Mouse (Mus musculus) hindbrain, embryonic 10.5 days (tissue): ENCODE results near the gene Wwox. TPM values are rescaled to one million over a fixed set of nuclear protein-coding genes. Genes with fewer than 3 reads are reported as not detected.

Experiments used
- DNase-seq: peaks from one replicate; pipeline ENCODE4 v3.0.0-alpha.2; 2017; ENCODE audit warnings: low spot score
- H3K27ac ChIP-seq: fragments of 300-500 bp; sonication (generic); 2 replicates; pipeline ENCODE4 v1.5.1; 2016; ENCODE audit warnings: mild to moderate bottlenecking, moderate library complexity
- H3K27me3 ChIP-seq: fragments of 300-500 bp; sonication (generic); 2 replicates; pipeline ENCODE4 v1.6.1; 2016; ENCODE audit warnings: mild to moderate bottlenecking; ENCODE audit not compliant: poor library complexity, insufficient read depth, severe bottlenecking
- H3K36me3 ChIP-seq: fragments of 300-500 bp; sonication (generic); 2 replicates; pipeline ENCODE4 v1.6.1; 2016; ENCODE audit warnings: mild to moderate bottlenecking, moderate library complexity
- H3K4me1 ChIP-seq: fragments of 300-500 bp; sonication (generic); replicated peaks from 2 replicates; pipeline ENCODE4 v1.6.1; 2016; ENCODE audit warnings: mild to moderate bottlenecking
- H3K4me3 ChIP-seq: fragments of 300-500 bp; sonication (generic); 2 replicates; pipeline ENCODE4 v1.5.1; 2016; ENCODE audit warnings: mild to moderate bottlenecking, moderate library complexity
- H3K9me3 ChIP-seq: fragments of 300-500 bp; sonication (generic); 2 replicates; pipeline ENCODE4 v1.6.1; 2016; ENCODE audit warnings: mild to moderate bottlenecking, moderate library complexity
- WGBS: fragments of 180-500 bp; shearing (Covaris S2); methylation state at CpG from one replicate; pipeline ENCODE4 v1.1.7; 2016; 5-methylcytosine and 5-hydroxymethylcytosine counted together
- polyA plus RNA-seq: library from polyadenylated mRNA; unstranded; fragments of >200 nt; fragmentation: Nextera tagmentation; extraction: Ambion mirVana; gene quantifications from 2 replicates; pipeline ENCODE4 v1.2.1, GENCODE M21; 2016

Wwox gene
- polyA plus RNA-seq, 1 experiment from 2014 or later: 12.5 TPM

DNA sequence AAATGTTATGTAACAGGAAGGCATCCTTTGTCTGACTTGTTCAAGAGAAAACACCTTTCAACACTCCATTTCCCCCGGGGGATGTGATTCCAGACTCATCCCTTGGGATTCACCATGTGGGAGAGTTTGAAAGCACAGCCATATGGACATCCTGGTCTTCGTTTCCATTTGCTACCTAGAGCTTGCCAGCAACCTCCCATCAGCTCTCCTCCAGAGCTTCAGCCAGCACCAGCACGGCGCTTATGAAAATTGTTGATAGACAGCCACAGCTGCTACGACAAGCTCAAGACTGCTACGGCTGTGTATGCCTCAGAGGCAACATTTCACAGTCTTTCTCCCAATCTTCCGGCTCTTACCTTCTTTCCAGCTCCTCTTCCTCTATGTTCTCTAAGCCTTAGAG lies 484.2 kb downstream of the Wwox start:
- Histone ChIP-seq H3K36me3 (no peaks in the 10 kb centered on the region), H3K9me3 (no peaks in the 10 kb centered on the region), H3K27me3 (peaks cover 22% of the 10 kb centered on the region; the same call in 1 of the 2 replicates), H3K4me1 (peaks cover 16% of the 10 kb centered on the region), H3K4me3 (no peak overlapping the region), H3K27ac (no peak overlapping the region)
- WGBS: 81% methylated on average over 7 of the region's 7 CpGs
- DNase-seq: no peak

DNA sequence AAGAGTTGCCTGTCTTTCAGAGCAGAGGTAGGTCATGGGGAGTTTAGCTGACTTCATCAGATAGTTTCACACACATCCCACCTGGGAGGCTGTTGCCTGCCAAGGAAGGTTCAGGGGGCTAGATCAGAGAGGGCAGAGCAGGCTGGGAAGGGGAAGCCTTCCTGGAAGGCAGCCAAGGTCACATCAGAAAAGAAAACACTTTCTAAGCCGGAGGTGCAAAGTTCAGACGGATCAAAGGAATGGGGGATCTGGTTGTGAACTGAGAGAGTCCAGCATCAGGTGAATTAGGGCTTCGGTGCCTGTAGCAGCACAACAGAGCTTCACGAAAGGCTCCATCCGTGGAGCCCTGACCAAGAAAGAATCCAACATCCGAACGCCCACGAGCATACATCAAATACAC lies 488.0 kb downstream of the Wwox start:
- Histone ChIP-seq H3K4me3 (no peak overlapping the region), H3K4me1 (peaks cover 38% of the 10 kb centered on the region), H3K9me3 (no peaks in the 10 kb centered on the region), H3K27ac (no peak overlapping the region), H3K27me3 (peaks cover 40% of the 10 kb centered on the region), H3K36me3 (no peaks in the 10 kb centered on the region)
- WGBS: 77% methylated on average over 8 of the region's 8 CpGs
- DNase-seq: no peak

DNA sequence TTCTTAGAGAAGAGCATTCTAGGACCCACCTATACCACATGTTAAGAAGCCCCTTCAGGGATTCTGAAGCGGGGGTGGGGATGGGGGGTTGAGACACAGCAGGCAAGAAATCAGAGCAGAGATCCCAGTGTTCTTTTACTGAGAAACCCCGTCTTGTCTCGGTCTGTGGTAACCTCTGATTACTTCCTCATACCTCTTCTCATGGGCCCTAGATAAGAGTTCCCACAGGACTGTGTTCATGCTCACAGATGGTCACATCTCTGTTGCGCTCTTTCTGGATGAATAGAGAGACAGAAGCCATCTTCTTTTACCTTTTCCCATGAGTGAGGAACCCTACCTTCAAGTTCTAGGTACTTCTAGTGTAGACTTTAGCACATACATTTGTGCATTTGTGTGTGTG lies 488.5 kb downstream of the Wwox start:
- 83% methylated on average over 4 of the region's 4 CpGs for WGBS
- H3K4me1 ChIP-seq: peaks cover 43% of the 10 kb centered on the region

DNA sequence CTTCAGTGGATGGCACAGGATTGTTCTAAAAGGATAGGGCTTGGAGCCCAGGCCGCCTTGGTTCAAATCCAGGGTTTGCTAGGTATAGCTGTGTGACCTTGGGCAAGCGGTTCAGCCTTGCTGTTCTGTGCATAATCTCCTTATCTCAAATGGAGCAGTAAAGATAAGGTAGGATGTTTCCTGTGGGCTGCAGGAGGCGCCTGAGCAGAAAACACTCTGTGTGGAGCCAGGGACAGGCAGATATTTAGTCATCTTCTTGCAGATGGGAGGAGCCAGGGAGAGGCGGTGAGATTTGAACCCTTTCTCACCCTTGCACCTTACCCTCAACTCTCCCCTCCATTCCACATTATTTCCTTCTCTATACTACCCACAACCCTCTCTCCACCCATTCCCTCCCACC lies 490.1 kb downstream of the Wwox start:
- Histone ChIP-seq H3K36me3 (no peaks in the 10 kb centered on the region), H3K4me1 (peaks cover 39% of the 10 kb centered on the region), H3K9me3 (no peaks in the 10 kb centered on the region), H3K27me3 (peaks cover 26% of the 10 kb centered on the region), H3K27ac (no peak overlapping the region), H3K4me3 (no peak overlapping the region)
- 88% methylated on average over 4 of the region's 4 CpGs for WGBS
- DNase-seq: no peak

More for the DNA sequence above, 488.5 kb downstream of the Wwox start:
- Histone ChIP-seq H3K9me3 (no peaks in the 10 kb centered on the region), H3K36me3 (no peaks in the 10 kb centered on the region), H3K4me3 (no peak overlapping the region), H3K27ac (no peak overlapping the region), H3K27me3 (peaks cover 40% of the 10 kb centered on the region)
- no peak for DNase-seq

DNA sequence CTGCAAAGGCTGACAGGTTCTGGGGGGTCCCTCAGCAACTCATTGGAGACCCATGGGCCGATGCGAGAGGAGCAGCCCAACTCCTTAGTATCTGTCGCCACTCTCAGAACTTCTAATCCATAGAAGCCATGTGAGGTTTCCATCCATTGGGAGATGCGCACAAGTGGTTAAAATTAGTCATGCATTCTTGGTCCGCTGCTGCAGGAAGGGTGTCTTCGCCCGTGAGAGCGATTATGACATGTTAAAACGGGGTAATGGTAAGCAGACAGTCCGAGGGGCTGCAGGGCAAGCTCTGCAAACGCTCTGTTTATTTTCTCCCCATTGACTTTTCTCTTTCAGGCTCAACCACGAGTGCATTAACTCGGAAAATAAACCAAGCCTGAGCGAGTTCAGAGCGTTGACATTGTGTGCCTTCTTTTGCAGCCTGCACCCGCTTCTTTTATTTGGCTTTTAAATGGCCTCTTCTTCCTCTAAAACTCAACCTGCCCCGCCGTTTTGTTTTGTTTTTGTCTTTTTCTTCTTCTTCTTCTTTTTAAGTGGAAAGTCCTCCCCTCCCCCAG lies 492.7 kb downstream of the Wwox start:
- WGBS: 19% methylated on average over 18 of the region's 18 CpGs
- Histone ChIP-seq H3K27ac (peak overlapping the region; percentile 76), H3K27me3 (peaks cover 37% of the 10 kb centered on the region), H3K36me3 (no peaks in the 10 kb centered on the region), H3K4me3 (peak overlapping the region; percentile 26), H3K9me3 (no peaks in the 10 kb centered on the region), H3K4me1 (peaks cover 50% of the 10 kb centered on the region)
- DNase-seq: peak; percentile 34

DNA sequence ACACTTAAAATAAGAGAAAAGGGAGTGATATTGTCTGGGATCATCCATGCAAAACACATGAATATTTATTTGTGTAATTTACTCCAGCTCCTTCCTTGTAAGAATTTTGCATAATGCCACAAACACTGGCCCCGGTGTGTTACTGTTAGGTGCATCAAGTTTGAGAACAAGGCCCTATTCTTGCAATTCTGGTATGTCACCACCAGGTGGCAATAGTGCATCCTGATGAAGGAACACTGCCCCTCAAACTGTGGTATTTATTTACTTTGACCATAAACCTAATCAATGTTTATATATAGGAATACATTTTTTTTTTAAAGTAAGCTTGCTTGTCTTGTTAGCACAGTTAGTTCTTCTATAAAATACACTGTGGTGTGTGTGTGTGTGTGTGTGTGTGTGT lies 493.8 kb downstream of the Wwox start:
- WGBS: 77% methylated on average over 1 of the region's 1 CpGs
- H3K27ac ChIP-seq: no peak overlapping the region
- H3K27me3 ChIP-seq: peaks cover 39% of the 10 kb centered on the region
- H3K36me3 ChIP-seq: no peaks in the 10 kb centered on the region
- no peak overlapping the region for H3K4me3 ChIP-seq
- no peak for DNase-seq
- peaks cover 48% of the 10 kb centered on the region for H3K4me1 ChIP-seq
- H3K9me3 ChIP-seq: no peaks in the 10 kb centered on the region

DNA sequence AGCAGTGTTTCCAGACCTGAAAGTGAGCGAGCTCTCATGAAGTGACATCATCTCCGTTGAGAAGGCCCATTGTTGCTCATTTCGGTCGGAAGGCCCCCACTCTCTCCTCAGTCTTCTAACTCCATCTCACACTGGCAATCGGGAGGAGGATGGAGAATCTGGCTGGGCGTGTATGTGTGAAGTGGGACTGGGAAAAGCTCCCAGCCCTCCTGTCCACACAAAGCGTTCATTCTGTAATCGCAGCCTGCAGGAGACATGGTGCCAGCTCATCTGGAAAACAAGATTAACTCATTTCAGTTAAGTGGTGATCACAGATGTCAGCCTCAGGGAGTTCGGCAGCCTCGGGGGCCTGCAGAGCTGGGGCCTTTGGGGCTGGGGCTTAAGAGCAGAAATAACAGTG lies 497.4 kb downstream of the Wwox start:
- Histone ChIP-seq H3K36me3 (no peaks in the 10 kb centered on the region), H3K27ac (no peak overlapping the region), H3K4me1 (peaks cover 28% of the 10 kb centered on the region), H3K4me3 (no peak overlapping the region), H3K27me3 (peaks cover 27% of the 10 kb centered on the region), H3K9me3 (no peaks in the 10 kb centered on the region)
- peak; percentile 14 for DNase-seq
- WGBS: 29% methylated on average over 10 of the region's 10 CpGs

DNA sequence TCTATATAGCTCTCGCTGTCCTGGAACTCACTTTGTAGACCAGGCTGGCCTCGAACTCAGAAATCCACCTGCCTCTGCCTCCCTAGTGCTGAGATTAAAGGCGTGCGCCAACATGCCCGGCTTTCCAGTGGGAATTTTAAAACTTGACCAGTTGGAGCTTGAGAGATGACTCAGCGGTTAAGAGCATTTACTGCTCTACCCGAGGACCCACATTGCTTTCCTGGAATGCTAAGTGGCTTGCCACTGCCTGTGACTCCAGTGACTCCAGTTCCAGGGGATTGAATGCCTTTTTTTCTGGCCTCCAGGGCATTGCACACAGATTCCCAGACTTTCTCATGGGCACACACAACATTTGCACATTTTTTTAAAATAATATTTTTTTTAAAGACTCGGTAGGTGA lies 499.9 kb downstream of the Wwox start:
- WGBS: 94% methylated on average over 8 of the region's 8 CpGs
- DNase-seq: no peak
- Histone ChIP-seq H3K27me3 (peaks cover 27% of the 10 kb centered on the region), H3K4me3 (no peak overlapping the region), H3K9me3 (no peaks in the 10 kb centered on the region), H3K36me3 (no peaks in the 10 kb centered on the region), H3K27ac (no peak overlapping the region), H3K4me1 (peaks cover 16% of the 10 kb centered on the region)

DNA sequence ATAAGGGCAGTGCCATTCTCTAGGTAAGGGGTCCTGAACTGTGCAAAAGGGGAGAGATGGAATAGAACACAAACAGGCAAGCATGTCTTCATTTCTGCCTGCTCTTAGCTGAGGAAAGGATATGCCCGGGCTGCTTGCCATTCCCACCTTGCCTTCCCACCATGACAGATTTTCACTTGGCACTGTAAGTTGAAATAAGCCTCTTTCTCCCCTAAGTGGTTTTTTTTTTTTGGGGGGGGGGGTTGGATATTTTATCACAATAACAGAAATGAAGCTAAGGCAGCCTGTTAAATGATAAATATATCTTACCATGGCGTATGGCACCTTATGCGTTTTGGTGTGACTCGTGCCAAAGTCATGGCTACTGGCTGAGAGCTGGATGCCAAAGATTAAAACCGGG lies 501.6 kb downstream of the Wwox start:
- no peaks in the 10 kb centered on the region for H3K9me3 ChIP-seq
- H3K4me1 ChIP-seq: peaks cover 16% of the 10 kb centered on the region
- H3K27me3 ChIP-seq: peaks cover 21% of the 10 kb centered on the region
- WGBS: 94% methylated on average over 5 of the region's 5 CpGs
- no peak for DNase-seq
- no peak overlapping the region for H3K4me3 ChIP-seq
- H3K27ac ChIP-seq: no peak overlapping the region
- H3K36me3 ChIP-seq: no peaks in the 10 kb centered on the region

DNA sequence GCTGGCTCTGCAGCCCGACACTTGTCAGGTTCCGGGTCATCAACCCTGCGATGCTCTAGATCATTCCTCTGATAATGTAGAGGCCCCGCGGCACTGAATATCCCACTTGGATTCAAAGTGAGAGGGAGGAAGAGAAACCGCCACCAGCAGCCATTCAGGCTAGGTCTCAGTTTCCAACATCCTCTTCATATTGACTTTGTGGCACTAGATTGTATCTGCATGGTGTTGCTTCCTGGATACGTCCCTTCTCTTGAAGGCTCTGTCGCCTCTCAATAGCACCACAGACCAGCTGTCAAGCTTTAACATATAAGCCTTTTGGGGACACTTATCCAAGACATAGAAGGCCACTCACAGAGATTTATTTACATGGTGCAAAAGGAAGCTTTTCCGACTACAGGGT lies 502.2 kb downstream of the Wwox start:
- Histone ChIP-seq H3K27ac (no peak overlapping the region), H3K27me3 (peaks cover 16% of the 10 kb centered on the region), H3K4me3 (no peak overlapping the region), H3K4me1 (peaks cover 10% of the 10 kb centered on the region), H3K36me3 (no peaks in the 10 kb centered on the region), H3K9me3 (no peaks in the 10 kb centered on the region)
- 89% methylated on average over 9 of the region's 9 CpGs for WGBS
- DNase-seq: no peak

DNA sequence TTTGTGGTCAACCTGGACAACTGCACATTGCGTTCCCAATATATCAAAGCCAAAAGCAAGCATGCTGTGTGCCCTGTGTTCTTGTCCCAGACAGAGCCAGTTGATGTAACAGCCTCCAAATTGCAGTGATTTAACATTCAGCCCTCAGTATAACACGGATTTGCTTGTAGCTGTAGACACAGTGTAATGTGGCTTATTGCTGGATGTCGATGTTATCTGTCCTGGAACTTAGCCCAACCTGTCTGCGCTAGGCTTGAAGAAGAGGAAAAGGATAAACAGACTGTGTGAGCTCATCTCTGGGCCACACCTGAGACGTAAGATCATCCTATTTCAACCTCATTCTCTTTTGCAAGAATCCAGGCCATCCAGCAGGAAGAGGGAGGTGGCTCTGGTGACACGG lies 508.5 kb downstream of the Wwox start:
- no peak for DNase-seq
- H3K4me1 ChIP-seq: no peaks in the 10 kb centered on the region
- H3K36me3 ChIP-seq: no peaks in the 10 kb centered on the region
- H3K27me3 ChIP-seq: no peaks in the 10 kb centered on the region
- no peak overlapping the region for H3K27ac ChIP-seq
- H3K9me3 ChIP-seq: no peaks in the 10 kb centered on the region
- 87% methylated on average over 6 of the region's 6 CpGs for WGBS
- no peak overlapping the region for H3K4me3 ChIP-seq

DNA sequence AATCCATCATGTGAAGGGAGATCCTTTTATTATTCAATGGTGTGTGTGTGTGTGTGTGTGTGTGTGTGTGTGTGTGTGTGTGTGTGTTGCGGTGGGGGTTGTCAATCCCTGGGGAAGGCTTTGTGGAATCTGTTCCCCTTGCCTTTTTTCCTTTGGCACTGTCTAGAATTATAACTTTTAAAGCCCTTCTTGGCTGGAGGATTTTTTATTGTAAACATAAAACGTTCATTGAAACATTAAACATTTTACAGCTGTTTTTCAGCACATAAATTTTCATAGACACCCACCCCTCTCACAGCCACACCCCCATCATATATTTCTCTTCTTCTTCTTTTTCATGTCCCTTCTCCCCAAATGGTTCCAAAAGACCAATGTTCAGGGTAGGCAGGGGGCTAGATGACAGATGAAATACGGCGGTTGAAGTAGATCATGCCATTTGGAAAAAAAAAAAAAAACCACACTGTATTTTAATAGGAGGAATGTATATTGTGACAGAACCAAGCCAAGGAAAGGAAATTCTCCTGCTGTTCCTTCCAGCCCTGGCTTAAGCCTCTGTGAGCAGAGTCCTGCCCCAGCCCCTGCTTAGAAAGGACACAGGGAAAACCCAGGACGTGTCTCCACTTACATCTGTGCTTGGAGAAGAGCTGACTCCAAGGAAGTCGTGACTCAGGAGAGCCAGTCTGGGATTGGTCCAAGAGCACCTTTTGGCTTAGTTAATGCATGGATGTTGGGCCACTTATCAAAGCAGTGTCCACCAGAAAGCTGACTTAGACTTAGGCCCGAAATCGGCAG lies 517.1 kb downstream of the Wwox start:
- 84% methylated on average over 8 of the region's 8 CpGs for WGBS
- peaks cover 4% of the 10 kb centered on the region; the same call in 1 of the 2 replicates for H3K4me1 ChIP-seq
- H3K36me3 ChIP-seq: no peaks in the 10 kb centered on the region
- no peaks in the 10 kb centered on the region for H3K27me3 ChIP-seq
- DNase-seq: no peak
- no peak overlapping the region for H3K27ac ChIP-seq
- no peaks in the 10 kb centered on the region for H3K9me3 ChIP-seq
- H3K4me3 ChIP-seq: no peak overlapping the region

DNA sequence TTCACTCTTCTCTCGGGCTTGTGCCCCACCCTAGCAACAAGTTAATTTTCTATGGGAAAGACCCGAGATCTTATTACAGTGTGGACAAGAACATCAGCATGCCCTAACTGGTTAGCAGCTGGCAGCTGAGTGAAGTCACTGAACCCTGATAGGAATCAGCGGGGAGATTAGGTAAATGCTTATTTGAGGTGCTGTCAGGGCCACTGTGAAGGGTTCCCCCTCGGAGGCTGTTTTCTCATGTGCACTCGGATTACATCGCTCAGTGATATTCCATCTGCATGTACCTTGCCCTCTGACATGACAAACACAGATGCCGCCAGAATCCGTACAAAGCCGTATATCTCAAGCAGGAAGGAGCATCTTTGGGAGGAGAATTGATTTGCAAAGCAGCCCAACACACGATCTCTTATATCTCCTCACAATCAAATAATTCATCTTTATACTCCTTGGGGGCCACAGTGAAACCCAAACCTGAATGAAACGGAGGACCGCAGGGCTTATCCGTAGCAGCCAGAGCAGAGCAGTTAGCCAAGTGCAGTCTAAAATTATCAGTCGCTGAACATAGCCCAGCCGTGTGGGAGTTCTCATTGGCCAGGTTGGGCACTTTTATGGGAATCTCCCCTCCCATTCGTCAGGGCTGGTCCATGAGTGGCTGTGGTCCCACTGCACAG lies 519.1 kb downstream of the Wwox start:
- no peak overlapping the region for H3K4me3 ChIP-seq
- DNase-seq: no peak
- H3K36me3 ChIP-seq: no peaks in the 10 kb centered on the region
- no peaks in the 10 kb centered on the region for H3K9me3 ChIP-seq
- no peak overlapping the region for H3K27ac ChIP-seq
- WGBS: 79% methylated on average over 16 of the region's 16 CpGs
- peaks cover 4% of the 10 kb centered on the region; the same call in 1 of the 2 replicates for H3K4me1 ChIP-seq
- H3K27me3 ChIP-seq: no peaks in the 10 kb centered on the region
